Mouse (Mus musculus) left cerebral cortex, postnatal 4 days (tissue): ENCODE results near the gene Sept7. TPM values are rescaled to one million over a fixed set of nuclear protein-coding genes. Genes with fewer than 3 reads are reported as not detected.
"Not testable (repeated sequence)": the region's sequence is repeated elsewhere in the genome, so short reads cannot be mapped to it uniquely, and the experiment has no call there.

Source experiments
- DNase-seq: peaks from one replicate; pipeline ENCODE4 v3.0.0-alpha.2; 2022
- intact Hi-C: fragments of 180-260 bp; cut with DNase I; formaldehyde crosslinking; loops from one replicate; pipeline ENCODE4 v1.15.1; 2025
- total RNA-seq, 2 experiments: library from RNA; stranded (reverse); gene quantifications; 2 replicates each; pipeline ENCODE4 v1.2.3; 2021

The Sept7 gene
- total RNA-seq, 2 experiments from 2014 or later: 219 to 231 TPM

DNA sequence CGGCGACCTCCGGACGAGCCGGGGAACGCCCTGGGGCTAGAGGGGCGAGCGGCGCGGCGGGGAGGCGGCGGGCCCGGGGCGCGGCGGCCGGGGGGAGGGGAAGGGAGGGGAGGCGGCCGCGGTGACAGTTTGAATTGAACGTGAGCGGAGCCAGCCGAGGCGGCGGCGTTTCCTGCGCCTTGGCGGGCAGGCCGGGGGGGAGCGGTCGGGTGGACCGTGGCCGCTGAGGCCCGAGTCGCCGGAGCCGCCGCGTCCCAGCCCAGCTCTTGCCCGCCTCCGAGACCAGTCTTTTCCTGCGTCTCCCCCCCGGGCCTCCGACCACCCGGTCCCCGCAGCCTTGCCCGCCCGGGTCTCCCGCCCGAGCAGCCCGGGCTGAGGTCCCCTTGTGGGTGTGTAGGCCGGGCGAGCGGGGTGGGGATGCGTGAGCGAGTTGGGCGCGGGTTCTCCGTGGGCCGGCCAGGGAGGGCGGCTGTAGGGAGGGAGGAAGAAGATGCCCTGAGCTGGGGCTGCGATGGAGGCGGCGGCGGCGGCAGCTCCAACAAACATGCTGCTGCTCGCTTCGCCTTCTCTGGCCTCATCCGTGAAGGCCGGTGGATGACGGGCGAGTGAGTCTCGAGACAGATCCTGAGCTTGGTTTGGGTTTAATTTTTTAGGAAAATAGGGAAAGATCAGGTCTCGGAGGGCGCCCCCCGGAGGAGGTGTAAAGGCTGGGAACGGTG, 679 bp downstream of the Sept7 start:
- peak; percentile 64 for DNase-seq
- intact Hi-C loops: loop anchor here (2.0 kb wide), 1 partner anchor 78 kb away; no protein-coding TSS in a partner anchor

GRCm38 (mm10) chr9:25253478-25253824, 1.2 kb downstream of the Sept7 start:
- intact Hi-C loops: loop anchor here (2.0 kb wide), 1 partner anchor 79 kb away; no protein-coding TSS in a partner anchor
- DNase-seq: no peak

- intact Hi-C loops: no loop called here
- no peak for DNase-seq
These were observed 8.2 kb downstream of the Sept7 start for GRCm38 (mm10) chr9:25260411-25260810.

DNA sequence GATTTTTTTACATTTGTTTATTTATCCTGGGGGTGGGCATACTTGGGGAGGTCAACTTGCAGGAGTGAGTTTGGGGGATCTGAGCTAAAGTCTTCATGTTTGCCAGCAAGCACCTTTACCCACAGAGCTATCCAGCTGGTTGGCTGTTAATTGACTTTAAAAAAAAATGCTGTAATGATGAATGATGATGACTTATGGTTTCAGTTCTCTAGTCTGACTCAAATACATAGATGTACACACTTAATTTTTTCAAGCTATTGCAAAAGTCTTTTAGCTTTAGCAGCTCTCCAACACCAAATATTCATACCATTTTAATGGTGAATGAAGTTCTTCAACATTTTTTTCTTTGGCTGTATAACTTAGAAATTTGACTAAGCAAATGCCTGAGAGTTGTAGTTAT, 8.7 kb downstream of the Sept7 start:
- no peak for DNase-seq
- intact Hi-C loops: no loop called here

DNA sequence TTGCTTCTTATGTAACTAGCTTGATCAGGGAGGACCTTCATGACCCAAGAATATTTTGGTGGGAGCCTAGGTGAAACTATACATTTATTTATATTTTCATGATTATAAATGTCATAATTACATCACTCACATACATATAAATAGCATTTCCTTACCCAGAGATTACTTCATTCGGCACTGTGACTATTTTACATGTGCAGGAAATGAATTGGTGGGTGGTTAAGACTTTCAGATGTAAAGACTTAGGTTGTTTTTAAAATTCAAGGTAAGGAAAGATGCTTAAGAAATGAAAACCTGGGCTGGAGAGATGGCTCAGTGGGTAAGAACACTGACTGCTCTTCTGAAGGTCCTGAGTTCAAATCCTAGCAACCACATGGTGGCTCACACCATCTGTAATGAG, 9.8 kb downstream of the Sept7 start:
- no peak for DNase-seq
- intact Hi-C loops: no loop called here

DNA sequence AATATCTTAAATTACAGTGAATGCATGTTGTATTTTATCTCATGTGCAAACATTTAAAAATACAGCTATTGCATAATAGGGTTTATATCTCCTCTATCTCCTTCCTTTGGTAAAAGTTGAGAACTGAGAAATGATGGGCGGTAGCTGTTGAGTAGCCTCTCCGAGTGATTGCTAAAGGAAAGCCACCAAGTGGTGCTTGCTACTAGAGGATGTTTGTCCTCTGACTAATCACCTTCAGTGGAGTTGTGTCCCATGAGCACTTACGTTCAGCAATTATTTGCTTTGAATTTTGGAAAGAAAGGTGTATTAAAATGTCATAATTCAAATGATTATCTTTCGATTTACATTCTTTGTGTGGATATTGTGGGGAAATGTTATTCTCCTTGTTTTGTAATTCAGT, 13.6 kb downstream of the Sept7 start:
- DNase-seq: no peak

GRCm38 (mm10) chr9:25267133-25267532, 14.9 kb downstream of the Sept7 start:
- DNase-seq: no peak
- intact Hi-C loops: loop anchor here (5.0 kb wide), 1 partner anchor 35 kb away; no protein-coding TSS in a partner anchor

More for the DNA sequence above, 13.6 kb downstream of the Sept7 start:
- intact Hi-C loops: loop anchor here (5.0 kb wide), 1 partner anchor 37 kb away; no protein-coding TSS in a partner anchor

DNA sequence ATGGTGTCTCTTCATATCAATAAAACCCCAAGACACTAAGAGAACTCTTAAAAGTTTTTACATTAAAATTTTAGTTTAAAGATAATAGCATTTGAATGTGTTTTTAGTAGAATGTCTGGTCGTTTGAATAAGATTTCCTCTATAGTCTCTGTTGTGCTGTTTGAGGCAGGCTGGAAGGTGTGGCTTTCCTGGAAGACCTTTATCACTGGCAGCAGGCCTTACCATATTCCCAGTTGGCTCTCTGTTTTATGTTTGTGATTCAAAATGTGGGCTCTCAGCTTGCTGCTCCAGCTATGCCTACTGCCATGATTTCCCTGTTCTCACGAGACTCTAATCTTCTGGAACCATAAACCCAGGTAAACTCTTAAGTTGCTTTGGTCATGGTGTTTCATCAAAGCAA, 15.3 kb downstream of the Sept7 start:
- no peak for DNase-seq
- intact Hi-C loops: loop anchor here (5.0 kb wide), 1 partner anchor 35 kb away; no protein-coding TSS in a partner anchor

DNA sequence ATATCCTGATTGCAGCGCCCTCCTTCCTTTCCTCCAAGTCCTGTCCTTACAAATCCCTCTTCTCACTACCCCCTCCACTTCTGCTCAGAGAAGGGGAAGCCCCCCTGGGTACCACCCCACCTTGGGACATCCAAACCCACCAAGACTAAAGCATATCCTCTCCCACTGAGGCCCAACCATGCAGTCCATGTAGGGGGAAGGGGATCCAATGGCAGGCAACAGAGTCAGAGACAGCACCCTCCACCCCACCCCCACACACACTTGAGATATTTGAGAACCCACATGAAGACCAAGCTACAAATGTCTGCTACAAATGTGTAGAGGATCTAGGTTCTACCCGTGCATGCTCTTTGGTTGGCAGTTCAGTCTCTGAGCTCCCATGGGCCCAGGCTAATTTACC, 19.7 kb downstream of the Sept7 start:
- no peak for DNase-seq
- intact Hi-C loops: no loop called here

GRCm38 (mm10) chr9:25289796-25290195, 37.6 kb downstream of the Sept7 start:
- DNase-seq: no peak
- intact Hi-C loops: loop anchor here (10.0 kb wide), 1 partner anchor 125 kb away; no protein-coding TSS in a partner anchor

- intact Hi-C loops: loop anchor here (10.0 kb wide), 1 partner anchor 155 kb away; the partner anchor contains the start of gene Herpud2
- DNase-seq: no peak
These were observed 57.4 kb downstream of the Sept7 start for GRCm38 (mm10) chr9:25309505-25310182.

DNA sequence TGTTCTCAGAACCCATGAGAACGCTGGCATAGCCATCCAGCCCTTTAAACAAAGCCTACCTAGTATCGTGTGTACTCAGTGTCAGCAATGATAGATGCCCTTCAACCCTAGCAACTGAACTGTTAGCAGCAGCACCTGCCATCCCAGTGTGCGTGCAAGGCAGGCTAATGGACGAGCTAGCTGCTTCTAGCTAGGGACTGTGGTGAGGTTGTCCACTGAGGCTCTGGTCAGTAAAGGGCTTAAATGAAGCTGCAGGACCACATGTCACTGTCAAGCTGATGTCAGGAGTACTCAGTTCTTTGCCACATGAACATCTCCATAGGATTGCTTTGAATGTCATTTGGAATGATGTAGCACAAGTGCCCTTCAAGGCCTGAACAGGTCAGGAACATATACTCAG, 62.1 kb downstream of the Sept7 start:
- no peak for DNase-seq

GRCm38 (mm10) chr9:25317827-25318505, 65.7 kb downstream of the Sept7 start:
- DNase-seq: peak; percentile 68
- intact Hi-C loops: loop anchor here (2.0 to 5.0 kb wide), 2 partner anchors 164 to 275 kb away; partner anchors contain the start of gene Eepd1

More for the DNA sequence above, 62.1 kb downstream of the Sept7 start:
- intact Hi-C loops: no loop called here

DNA sequence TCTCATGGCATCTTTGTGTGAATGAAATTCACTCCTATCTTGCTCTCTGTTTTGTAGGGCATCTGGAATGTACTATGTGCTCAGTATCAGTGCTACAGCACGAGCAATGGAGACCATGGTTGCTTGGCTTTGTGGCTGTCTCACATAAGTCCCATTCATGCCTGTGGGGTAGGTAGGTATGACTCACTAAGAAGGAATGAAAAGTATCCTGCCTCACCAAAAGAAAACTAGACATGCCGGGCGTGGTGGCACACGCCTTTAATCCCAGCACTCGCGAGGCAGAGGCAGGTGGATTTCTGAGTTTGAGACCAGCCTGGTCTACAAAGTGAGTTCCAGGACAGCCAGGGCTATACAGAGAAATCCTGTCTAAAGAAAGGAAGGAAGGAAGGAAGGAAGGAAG, 67.4 kb downstream of the Sept7 start:
- not testable (repeated sequence) for DNase-seq
- intact Hi-C loops: loop anchor here (2.0 to 5.0 kb wide), 2 partner anchors 163 to 273 kb away; partner anchors contain the start of gene Eepd1

DNA sequence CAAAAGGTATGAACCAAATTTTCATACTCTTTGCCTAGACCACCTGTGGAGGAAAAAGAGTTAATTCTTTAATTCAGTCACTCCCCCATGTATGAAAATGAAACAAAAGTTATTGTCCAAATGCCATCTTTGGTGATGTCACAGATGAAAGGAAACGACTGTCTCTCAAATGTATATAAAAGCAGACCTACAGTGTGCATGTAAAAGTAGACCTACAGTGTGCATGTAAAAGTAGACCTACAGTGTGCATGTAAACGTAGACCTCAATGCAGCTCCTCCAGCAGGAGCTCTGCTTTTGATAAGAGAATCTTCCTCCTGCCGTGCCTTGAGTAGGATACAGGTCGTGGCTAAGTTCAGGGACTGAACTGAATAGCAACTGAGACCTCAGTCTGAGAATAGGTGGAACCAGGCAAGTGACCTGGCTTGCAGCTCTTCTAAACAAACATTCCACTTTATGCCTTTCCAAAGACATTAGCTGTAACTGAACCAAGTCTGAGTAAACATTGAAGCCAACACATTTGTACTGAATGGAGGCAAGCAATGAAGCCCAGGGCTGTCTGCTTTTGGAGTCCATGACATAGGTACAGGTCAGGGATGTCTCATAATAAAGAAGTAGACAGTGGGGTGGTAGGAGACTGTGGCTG, 75.6 kb downstream of the Sept7 start:
- no peak for DNase-seq
- intact Hi-C loops: no loop called here

DNA sequence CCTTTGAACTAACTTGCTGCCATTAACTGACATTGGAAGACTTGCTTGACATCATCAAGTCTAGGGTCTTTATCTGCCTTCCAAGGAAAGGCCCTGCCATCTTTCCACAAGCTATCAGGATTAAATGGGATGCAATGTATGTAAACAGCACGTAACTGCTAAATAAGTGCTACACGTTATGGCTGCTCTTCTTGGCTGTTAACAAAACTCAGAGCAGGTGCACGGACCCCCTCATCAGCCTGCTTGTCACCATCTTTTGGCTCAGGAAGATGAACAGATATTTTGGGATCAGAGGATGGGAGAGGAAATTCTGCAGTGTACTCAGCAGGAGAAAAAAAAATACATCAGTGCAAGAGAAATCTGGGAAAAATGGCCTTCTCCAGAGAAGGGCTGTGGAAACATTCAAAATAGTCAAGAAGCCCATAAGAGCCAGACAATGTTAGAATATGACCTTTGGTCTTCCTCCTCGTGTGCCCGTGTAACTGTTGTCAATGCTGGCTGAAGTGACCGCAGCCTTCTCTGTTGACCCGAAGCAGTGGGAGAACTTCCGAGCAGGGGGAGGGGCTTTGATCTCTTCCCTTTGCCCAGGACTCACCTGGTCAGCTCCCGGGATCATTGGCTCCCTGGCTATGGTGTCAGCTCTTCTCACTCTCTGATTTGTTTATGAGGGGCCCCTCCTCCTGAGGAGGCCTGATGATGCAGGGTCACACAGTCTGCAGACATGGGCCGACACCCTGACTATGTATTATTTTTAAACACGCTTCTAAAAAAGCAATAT, 76.9 kb downstream of the Sept7 start:
- DNase-seq: no peak
- intact Hi-C loops: no loop called here

GRCm38 (mm10) chr9:25337436-25338198, 85.4 kb downstream of the Sept7 start:
- intact Hi-C loops: no loop called here

GRCm38 (mm10) chr9:25340412-25340811, 88.2 kb downstream of the Sept7 start:
- intact Hi-C loops: no loop called here
- no peak for DNase-seq

More at GRCm38 (mm10) chr9:25337436-25338198, 85.4 kb downstream of the Sept7 start:
- peak; percentile 38 for DNase-seq

DNA sequence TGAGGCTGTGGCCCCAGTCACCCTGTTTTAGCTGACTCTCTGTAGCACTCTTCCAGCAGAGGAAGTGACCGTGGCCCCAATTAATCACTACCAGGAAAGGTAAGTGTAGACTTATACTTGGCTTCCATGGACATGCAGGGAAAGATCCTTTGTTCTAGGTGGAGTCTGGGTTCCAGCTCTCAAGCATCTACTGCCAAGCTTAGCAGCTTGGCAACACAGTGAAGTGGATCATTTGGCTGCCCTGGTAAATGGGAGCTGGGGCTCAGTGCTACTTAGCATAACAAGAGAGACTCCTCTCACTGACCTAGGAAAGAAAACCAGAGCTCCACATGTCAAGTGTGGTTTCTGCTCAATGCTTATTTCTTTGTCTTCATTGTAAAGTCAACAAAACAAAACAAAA, 101.5 kb downstream of the Sept7 start:
- intact Hi-C loops: no loop called here
- DNase-seq: no peak
